Mouse (Mus musculus): ENCODE results near the gene Zfp646. TPM values are rescaled to one million over a fixed set of nuclear protein-coding genes. Genes with fewer than 3 reads are reported as not detected.

The Zfp646 gene
- total RNA-seq, 2 experiments from 2014 or later = 34.6 to 35.9 TPM

GRCm38 (mm10) chr7:127918203-127918602 is 42.2 kb downstream of the Zfp646 start:
- DNase-seq (ENCODE audit: low spot score in 2 of 2) = no peak

GRCm38 (mm10) chr7:127919290-127919689 is 43.3 kb downstream of the Zfp646 start:
- DNase-seq (ENCODE audit: low spot score in 2 of 2) = no peak

- no peak for DNase-seq (ENCODE audit: low spot score in 2 of 2)
These were observed 45.5 kb downstream of the Zfp646 start for GRCm38 (mm10) chr7:127921516-127921915.

DNA sequence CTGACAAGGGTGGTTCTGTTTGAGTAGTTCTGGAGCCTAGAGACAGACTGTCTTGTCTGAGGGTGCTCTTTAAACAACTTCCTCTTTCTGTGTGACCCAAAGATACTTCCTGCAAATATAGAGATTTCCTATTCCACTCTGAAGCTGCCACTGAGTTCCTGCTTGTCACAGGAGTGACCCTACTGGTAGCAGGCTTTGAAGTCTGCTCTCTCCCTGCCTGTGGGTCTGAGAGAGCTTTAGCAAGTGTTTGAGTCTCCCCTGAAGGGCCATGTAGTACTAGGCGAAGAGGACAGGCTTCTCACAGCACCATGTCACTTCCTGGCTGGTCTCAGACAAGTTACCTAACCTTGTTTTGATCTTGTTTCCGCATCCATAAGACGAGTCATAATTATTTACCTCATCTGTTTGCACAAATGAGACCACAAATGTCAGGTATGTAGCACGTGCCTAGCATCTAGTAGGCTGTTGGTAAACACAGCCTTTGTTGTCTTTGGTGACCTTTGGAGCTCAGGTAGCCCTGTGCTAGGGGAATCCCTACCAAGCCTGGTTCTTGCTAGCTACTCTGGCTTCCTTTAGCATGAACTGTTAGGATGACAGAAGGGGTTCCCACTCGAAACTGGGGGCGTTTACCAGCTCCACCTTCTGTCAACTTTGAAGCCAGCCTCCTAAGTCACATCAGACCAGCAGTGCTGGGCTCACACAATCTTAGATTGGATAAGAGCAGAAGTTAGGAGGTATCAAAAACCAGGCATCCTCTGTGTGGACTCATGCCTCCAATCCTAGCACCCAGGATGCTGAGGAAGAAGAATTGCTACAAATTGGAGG is 46.6 kb downstream of the Zfp646 start:
- peak; percentile 47 to 72 for DNase-seq (ENCODE audit: low spot score in 2 of 2)

- DNase-seq (ENCODE audit: low spot score in 2 of 2) = no peak
These were observed 47.7 kb downstream of the Zfp646 start for GRCm38 (mm10) chr7:127923714-127924113.

DNA sequence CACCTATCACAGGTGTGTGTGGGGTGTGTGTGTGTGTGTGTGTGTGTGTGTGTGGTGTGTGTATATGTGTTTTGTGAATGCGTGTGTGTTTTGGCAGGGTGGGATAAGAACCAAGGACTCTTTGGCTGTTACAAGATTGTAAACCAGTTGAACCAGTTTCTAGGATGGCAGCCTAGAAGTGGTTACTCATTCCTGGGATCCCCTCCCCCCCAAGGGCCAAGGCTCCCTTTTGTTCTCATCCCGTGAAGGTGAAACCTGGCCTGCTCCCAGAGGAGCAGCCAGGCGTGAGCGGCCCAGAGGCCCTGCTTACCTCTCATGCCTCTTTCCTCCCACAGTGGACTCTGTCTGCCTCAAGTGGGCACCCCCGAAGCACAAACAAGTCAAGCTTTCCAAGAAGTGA is 49.2 kb downstream of the Zfp646 start:
- DNase-seq (ENCODE audit: low spot score in 2 of 2) = no peak

GRCm38 (mm10) chr7:127926066-127926465 is 50.0 kb downstream of the Zfp646 start:
- DNase-seq (ENCODE audit: low spot score in 2 of 2) = no peak

DNA sequence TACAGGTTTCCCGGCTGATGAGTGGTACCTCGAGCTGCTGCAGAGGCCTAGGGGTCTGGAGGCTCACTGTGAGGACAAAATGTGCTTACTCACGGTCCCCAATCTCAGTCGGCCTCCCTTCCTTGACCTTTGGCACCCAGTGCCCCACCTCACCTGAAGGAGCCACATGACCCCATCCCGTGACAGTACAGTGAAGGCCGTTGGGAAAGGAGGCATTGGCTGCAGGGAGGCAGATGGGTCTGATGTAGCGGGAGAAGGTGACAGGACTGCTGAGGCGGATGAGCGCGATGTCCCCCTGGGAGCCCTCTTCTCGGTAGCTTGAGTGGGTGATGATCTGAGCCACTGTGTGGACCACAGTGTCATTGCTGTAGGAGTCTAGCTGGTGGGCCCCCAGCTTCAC is 50.8 kb downstream of the Zfp646 start:
- no peak for DNase-seq (ENCODE audit: low spot score in 2 of 2)

DNA sequence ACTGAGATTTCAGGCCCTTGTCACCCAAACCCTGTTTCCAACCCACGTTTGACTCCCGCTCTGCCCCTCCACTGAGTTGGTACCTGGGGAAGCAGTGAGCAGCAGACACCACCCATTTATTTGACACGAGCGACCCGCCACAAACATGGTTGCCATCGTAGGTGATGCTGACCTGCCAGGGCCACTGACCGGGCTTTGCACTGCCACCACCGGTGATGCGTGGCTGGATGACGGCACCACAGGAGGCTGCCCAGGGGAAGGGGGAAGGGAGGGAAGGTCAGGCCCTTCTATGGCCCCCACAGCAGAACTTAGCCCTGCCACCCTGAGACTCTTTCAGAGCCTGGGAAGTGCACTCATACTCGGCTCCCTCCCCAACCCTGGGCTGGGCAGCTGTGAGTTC is 51.7 kb downstream of the Zfp646 start:
- DNase-seq (ENCODE audit: low spot score in 2 of 2) = no peak

GRCm38 (mm10) chr7:127928596-127928995 is 52.6 kb downstream of the Zfp646 start:
- DNase-seq (ENCODE audit: low spot score in 2 of 2) = no peak

- no peak for DNase-seq (ENCODE audit: low spot score in 2 of 2)
These were observed 53.9 kb downstream of the Zfp646 start, which contains the start of gene Prss8 for GRCm38 (mm10) chr7:127929923-127930322. Gene Prss8 (minus strand): TSS chr7:127930104.

DNA sequence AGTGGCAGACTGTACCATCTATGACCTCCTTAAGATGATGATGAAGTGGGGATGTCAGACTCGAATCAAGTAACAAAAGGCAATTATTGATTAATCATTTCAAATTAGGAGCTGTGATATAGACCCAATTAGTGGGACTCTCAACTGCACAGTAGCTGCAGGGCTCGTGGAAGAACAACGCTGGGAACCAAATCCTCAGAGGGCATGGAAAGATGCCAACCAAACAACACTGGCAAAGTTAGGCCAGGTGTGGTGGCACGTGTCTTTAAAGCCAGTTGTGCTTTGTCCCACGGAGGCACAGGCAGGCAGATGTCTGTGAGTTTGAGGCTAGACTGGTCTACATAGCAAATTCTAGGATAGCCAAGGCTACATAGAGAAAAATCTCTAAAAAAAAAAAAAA is 54.6 kb downstream of the Zfp646 start:
- no peak for DNase-seq (ENCODE audit: low spot score in 2 of 2)

DNA sequence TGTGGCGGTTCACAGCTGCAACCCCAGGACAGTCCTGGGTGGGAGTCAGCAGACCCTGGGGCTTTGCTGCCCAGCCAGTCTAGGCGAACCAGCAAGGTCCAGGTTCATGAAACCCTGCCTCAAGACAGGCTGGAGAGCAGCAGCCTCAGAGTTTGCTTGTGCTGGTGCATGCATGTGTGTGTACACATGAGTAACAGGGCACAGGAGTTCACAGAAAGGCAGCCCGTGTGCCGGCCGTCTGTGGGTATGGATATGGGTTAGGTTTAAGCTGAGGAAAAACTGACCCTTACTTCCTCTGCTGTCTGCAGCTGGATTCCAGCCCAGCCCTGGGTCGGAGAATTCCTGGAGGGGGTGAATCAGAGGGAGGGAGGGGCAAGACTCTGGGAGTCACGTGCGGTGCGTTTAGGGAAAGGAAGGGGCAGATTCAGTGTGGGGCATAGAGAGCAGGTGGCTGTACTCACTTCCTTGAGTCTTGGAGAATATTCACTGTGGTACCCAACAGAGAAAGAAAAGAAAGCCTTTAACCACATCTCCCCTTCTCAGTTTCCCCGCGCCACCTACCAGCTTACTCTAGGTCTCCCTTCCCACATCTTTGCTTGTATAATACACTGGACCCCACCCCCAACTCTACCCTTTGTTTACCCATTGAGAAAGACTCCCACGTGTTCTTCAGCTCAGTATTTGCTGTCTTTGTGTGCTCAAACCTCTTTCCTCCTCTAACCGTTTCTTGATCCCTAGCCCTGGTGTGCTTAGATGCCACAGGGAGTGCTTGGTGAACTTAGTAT is 55.5 kb downstream of the Zfp646 start:
- no peak for DNase-seq (ENCODE audit: low spot score in 2 of 2)

DNA sequence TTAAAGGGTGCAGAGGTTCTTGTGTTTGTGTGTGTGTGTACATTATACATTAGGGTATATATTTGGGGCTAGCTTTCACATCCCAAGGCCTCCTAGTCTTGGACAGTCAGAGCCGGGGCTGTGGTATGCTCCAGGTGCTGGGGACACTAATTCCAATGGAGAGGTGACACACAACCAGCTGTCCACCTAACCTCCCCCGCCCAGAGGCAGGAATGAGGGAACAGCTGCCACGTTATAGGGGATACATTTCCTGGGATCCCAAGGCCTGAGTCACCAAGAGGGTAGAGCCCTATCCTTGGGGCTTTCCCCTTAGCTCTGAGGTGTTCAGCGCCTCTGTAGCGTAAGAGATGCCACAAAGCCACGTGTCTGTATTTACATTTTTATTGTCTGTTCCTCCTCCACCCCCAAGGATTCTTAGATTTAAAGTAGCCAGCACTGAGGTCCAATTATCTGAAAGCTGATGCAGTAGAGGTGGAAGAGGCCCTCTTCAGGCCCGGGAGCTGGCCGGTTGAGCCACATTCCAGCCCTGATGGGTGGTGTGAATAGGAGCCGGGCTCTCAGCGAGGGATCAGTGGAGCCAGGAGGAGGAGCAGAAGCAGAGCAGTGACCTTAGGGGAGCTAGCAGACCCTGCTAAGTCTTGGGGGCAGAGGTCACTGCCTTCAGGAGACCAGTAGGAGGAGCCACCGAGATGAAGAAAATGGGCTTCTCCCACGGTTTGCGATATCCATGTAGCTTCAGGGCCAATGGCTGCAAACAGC is 56.4 kb downstream of the Zfp646 start:
- DNase-seq (ENCODE audit: low spot score in 2 of 2) = no peak

- DNase-seq (ENCODE audit: low spot score in 2 of 2) = no peak
These were observed 58.1 kb downstream of the Zfp646 start for GRCm38 (mm10) chr7:127934075-127934474.

GRCm38 (mm10) chr7:127935028-127935722 is 59.2 kb downstream of the Zfp646 start:
- DNase-seq (ENCODE audit: low spot score in 2 of 2) = peak; percentile 93 to 96

Other genes with a start within 250 kb of the Zfp646 start
- gene Bcl7c, start 167.3 kb upstream of the Zfp646 start, total RNA-seq (2021) = 10 to 100 TPM; 34.4 to 34.6 TPM
- 1 to 10 TPM; 3.5 to 4.6 TPM for gene Ctf1, start 163.5 kb upstream of the Zfp646 start, total RNA-seq (2021)
- not detected for gene Ctf2, start 144.1 kb upstream of the Zfp646 start, total RNA-seq (2021)
- 10 to 100 TPM; 59.2 to 59.7 TPM for gene Fbxl19, start 131.7 kb upstream of the Zfp646 start, total RNA-seq (2021)
- 10 to 100 TPM; 25.9 to 29.3 TPM for gene Orai3, start 106.4 kb upstream of the Zfp646 start, total RNA-seq (2021)
- 10 to 100 TPM; 35.4 to 44.6 TPM for gene Setd1a, start 99.6 kb upstream of the Zfp646 start, total RNA-seq (2021)
- gene Gm49388, start 90.6 kb upstream of the Zfp646 start, total RNA-seq (2021) = 1 to 10 TPM; 4.1 to 5.2 TPM
- 1 to 10 TPM; 6.3 to 7.8 TPM for gene Hsd3b7, start 75.6 kb upstream of the Zfp646 start, total RNA-seq (2021)
- 10 to 100 TPM; 65.6 to 68.6 TPM for gene Stx4a, start 51.9 kb upstream of the Zfp646 start, total RNA-seq (2021)
- gene Stx1b, start 51.7 kb upstream of the Zfp646 start, total RNA-seq (2021) = 100 to 1,000 TPM; 335 to 338 TPM
- 10 to 100 TPM; 20.9 to 25.7 TPM for gene Zfp668, start 607 bp downstream of the Zfp646 start, total RNA-seq (2021)
- 1 to 10 TPM; 2.8 to 3.3 TPM for gene Prss53, start 14.7 kb downstream of the Zfp646 start, total RNA-seq (2021)
- gene Gm21974, start 19.2 kb downstream of the Zfp646 start, total RNA-seq (2021) = not detected
- 10 to 100 TPM; 22.9 to 30.8 TPM for gene Vkorc1, start 19.4 kb downstream of the Zfp646 start, total RNA-seq (2021)
- 10 to 100 TPM; 41.4 to 42.4 TPM for gene Bckdk, start 27.9 kb downstream of the Zfp646 start, total RNA-seq (2021)
- 10 to 100 TPM; 29.8 to 30.9 TPM for gene Kat8, start 36.3 kb downstream of the Zfp646 start, total RNA-seq (2021)
- under 1 TPM; 0.25 to 0.46 TPM for gene Prss8, start 53.9 kb downstream of the Zfp646 start, total RNA-seq (2021)
- 10 to 100 TPM; 10.3 to 10.5 TPM for gene Prss36, start 70.5 kb downstream of the Zfp646 start, total RNA-seq (2021)
- 100 to 1,000 TPM; 279 to 285 TPM for gene Fus, start 91.2 kb downstream of the Zfp646 start, total RNA-seq (2021)
- 1 to 10 TPM; 2.1 to 3.2 TPM for gene Pycard, start 117.6 kb downstream of the Zfp646 start, total RNA-seq (2021)
- gene Trim72, start 127.7 kb downstream of the Zfp646 start, total RNA-seq (2021) = under 1 TPM; 0.32 to 0.58 TPM
- gene Itgam, start 186.4 kb downstream of the Zfp646 start, total RNA-seq (2021) = 10 to 100 TPM; 11.0 to 11.2 TPM
- under 1 TPM in 1 of 2 experiments, not detected in 1; 0.25 TPM for gene Gm49368, start 186.5 kb downstream of the Zfp646 start, total RNA-seq (2021)